Mouse (Mus musculus): ENCODE measurements around the gene Zbtb24.
"Not testable (repeated sequence)": the region's sequence is repeated elsewhere in the genome, so short reads cannot be mapped to it uniquely, and the experiment has no call there.

Zbtb24 gene

GRCm38 (mm10) chr10:41450137-41450670, at the start of gene Zbtb24:
TSS of gene Zbtb24 (plus strand) at chr10:41450383.
- DNase-seq (ENCODE audit: low spot score in 2 of 2): peak; percentile 79 to 90

DNA sequence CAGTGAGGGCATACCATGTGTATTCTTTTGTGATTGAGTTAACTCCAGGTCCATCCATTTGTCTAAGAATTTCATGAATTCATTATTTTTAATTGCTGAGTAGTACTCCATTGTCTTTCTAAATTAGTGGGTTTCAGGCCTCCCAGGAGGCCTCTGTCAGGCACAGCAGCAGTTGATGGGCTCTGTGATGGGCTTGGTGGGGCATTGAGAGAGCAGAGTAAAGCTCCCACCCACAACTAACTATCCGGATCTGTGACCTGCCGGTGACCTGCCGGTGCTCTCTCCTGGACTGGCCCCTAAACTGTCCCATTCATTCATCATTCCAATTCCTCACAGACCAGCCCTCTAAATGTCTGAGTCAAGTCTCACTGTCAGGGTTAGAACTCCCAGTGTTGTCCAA, 49.1 kb upstream of the Zbtb24 start:
- DNase-seq (ENCODE audit: low spot score in 2 of 2): no peak

- DNase-seq (ENCODE audit: low spot score in 2 of 2): no peak
These were observed 46.8 kb upstream of the Zbtb24 start for GRCm38 (mm10) chr10:41403364-41403763.

DNA sequence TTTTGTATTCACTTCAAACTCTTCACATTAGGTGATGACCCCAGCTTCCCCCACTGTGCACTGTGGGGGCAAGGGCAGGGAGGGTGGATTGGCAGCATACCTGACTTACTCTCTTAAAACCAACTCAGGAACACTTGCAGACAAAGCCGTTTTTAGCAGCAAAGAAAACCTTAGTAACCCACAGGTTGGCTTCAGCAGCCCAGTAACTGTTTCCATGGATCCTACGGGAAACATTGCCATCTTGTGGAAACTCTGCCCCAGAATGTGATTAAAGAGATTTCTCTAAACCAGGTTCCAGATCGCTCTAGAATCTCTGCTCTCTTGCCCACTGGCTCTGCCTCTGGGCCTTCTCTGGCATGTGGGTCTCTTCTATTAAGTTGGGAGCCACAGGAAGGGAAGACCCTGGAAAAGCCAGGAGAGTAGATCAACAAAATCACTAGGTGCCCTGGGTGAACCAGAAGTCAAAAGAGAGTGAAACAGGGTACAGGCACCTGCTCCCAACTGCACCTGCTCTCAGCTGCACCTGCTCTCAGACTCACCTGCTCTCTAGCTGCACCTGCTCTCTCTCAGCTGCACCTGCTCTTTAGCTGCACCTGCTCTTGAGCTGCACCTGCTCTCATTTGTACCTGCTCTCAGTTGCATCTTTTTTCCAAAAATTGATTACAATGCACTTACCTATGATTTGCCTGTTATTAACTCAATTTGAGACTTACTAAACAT, 46.1 kb upstream of the Zbtb24 start:
- no peak for DNase-seq (ENCODE audit: low spot score in 2 of 2)

DNA sequence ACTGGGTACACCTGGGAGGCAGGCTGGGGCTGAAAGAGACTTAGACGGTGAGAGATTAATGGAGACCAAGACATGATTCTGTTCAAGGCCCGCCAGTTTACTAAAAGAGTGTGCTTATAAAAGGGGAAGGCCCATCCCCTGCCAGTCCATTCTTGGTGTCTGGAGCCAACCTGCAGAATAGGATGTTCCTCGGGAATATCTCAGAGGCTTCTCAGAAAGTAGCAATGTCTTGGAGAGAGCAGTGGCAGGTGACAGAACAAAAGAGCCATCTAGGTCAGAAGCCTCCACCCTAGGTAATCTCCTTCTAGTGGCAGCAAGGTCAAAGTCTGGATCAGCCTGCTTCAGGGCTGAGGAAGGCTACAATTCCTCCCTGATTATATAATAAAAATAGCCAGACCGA, 40.0 kb upstream of the Zbtb24 start:
- not testable (repeated sequence) for DNase-seq (ENCODE audit: low spot score in 2 of 2)

DNA sequence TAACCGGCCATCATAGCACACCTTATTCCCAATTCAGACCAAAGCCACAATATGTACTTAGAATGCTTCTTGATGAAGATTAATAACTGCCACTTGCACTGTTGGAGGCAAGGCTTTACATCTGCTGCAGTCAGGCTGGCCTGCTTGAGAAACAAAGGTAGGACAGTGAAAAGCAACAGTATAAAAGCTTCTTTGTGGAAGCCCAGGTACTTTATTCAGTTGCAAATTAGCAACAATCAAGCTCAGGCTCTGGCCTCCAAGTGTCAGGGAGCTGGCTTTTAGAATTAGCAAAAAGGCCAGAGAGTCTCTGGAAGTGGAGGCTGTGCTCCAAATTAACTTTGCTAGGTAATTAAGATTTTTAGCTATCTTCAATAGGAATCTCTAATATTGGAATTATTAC, 39.4 kb upstream of the Zbtb24 start:
- DNase-seq (ENCODE audit: low spot score in 2 of 2): not testable (repeated sequence)

GRCm38 (mm10) chr10:41413471-41413870, 36.7 kb upstream of the Zbtb24 start:
- DNase-seq (ENCODE audit: low spot score in 2 of 2): not testable (repeated sequence)

- not testable (repeated sequence) for DNase-seq (ENCODE audit: low spot score in 2 of 2)
These were observed 34.8 kb upstream of the Zbtb24 start for GRCm38 (mm10) chr10:41415368-41415767.

DNA sequence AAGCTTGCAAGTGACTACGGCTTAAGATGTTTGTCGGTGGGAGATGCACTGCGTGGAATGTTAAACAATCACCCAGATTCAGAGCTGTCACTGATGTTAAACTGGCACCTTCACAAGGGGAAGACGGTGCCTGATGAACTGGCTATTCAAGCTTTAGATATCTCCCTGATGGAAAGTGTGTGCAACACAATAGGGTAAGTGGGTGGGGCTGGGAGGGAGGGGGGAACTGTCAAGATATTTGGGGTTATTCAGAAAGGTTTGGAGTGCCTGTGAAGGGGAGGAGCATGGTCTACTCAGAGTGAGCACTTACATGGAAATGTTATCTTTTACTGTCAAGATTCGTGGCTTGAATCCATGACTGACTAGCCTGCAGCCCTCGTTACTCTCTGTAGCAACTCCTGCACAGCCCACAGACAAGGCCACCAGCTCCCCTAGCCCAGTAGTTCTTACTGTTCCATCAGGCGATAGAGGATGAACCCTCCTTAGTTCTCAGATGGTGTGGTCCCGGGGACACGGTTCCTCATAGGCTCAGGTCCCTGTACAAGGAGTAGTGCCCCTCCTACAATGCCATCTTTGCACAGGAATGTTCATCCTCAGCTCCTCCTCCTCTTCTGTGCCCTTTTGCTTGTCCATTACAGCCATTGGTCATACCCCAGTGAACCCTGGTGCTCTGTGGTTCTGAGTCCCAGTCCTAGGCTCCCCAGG, 29.5 kb upstream of the Zbtb24 start:
- DNase-seq (ENCODE audit: low spot score in 2 of 2): no peak

DNA sequence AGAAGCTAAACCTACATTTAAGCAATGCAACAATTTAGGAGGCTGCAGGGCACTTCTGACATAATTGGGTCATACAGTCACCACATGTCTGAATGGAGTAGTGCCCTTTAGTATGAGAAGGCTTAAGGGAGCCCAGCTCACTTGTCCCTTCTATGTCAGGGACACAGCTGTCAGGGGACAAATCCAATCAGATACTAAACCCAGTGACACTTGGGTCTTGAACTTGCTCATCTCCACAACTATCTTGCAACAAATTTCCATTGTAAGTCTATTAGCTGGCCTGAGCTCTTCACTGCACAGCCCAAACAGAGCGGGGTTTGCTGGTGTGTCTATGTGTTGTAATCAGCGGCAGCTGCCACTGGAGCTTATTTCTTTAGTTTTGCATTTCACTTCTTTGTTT, 26.5 kb upstream of the Zbtb24 start:
- DNase-seq (ENCODE audit: low spot score in 2 of 2): no peak

DNA sequence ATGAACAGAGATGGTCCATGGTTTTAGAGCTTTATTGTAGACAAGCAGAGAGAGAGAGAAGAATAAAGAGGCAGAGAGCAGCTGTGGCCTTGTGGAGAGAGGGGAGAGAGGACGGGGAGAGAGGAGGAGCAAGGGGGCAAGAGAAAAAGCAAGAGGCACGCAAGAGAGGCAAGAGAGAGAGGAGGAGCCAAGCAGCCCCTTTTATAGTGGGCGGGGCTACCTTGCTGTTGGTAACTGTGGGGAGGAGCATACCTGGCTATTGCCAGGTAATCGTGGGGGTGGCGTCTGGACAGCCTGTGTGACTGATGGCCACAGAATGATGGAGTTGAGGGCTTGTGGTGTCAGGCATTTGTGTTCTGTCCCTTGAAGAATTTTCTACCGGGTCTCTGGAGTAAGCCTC, 23.8 kb upstream of the Zbtb24 start:
- DNase-seq (ENCODE audit: low spot score in 2 of 2): no peak

- DNase-seq (ENCODE audit: low spot score in 2 of 2): peak in 1 of 2 experiments; percentile 26
These were observed 15.6 kb upstream of the Zbtb24 start for GRCm38 (mm10) chr10:41434624-41435023.

GRCm38 (mm10) chr10:41435141-41435540, 15.0 kb upstream of the Zbtb24 start:
- DNase-seq (ENCODE audit: low spot score in 2 of 2): no peak

- DNase-seq (ENCODE audit: low spot score in 2 of 2): no peak
These were observed 2.0 kb upstream of the Zbtb24 start for GRCm38 (mm10) chr10:41448216-41448615.

- DNase-seq (ENCODE audit: low spot score in 2 of 2): no peak
These were observed 499 bp upstream of the Zbtb24 start for GRCm38 (mm10) chr10:41449684-41450083.

- DNase-seq (ENCODE audit: low spot score in 2 of 2): no peak
These were observed 768 bp downstream of the Zbtb24 start for GRCm38 (mm10) chr10:41450780-41451522.

DNA sequence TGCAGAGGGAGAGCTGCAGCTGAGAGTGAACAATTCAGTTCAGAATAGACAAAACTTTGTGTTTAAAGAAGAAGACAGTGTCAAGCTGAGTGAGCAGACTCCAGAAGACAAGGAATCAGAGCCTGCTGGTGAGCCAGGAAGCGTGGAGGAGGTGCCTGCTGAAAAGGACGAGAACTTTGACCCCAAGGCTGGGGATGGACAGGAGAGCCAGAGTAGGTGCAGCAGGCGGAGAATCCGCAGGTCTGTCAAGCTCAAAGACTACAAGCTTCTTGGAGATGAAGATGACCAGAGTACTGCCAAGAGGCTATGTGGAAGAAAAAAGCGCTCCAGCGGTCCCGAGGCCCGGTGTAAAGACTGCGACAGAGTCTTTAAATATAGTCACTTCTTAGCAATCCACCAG, 1.5 kb downstream of the Zbtb24 start:
- DNase-seq (ENCODE audit: low spot score in 2 of 2): no peak

DNA sequence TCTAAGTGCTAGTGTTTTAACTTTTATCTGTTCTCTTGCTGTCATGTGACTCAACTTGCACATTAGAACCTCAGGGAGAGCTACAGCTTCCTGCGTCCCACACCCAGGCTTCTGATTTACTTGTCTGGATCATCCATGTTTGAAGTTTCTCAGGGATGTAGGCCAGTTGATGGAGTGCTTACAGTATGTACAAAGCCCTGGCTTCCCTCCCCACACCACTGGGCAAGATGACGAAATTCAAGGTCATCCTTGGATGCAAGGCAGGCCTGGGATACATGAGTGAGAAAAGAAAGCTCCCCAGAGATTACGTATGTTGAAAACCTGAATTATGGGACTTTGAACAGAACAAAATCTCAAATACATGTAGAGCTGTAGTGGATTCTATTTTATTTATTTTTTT, 2.6 kb downstream of the Zbtb24 start:
- no peak for DNase-seq (ENCODE audit: low spot score in 2 of 2)

- DNase-seq (ENCODE audit: low spot score in 2 of 2): no peak
These were observed 9.8 kb downstream of the Zbtb24 start for GRCm38 (mm10) chr10:41459990-41460389.

DNA sequence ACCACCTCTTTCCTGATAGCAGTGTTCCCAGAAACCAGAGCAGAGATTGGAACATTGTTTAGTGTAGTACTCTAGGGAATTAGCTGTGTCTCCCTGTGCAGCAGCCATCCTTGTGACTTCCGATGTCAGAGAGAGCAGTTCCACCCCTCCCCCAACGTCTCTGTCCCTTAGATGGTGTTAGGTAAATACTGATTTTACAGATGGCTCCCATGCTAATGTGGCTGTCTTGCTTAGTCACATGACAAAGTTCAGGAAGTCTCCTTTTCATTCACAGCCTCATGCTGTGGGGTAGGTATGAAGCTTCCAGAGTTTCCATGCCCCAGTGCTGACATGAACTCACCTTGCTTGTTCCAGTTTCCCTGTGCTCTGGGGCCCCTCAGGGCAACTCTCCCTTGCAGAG, 10.3 kb downstream of the Zbtb24 start:
- DNase-seq (ENCODE audit: low spot score in 2 of 2): no peak

- no peak for DNase-seq (ENCODE audit: low spot score in 2 of 2)
These were observed 11.0 kb downstream of the Zbtb24 start for GRCm38 (mm10) chr10:41461057-41461722.

All from frontal cortex, postnatal 25 days (tissue).